Mouse (Mus musculus): ENCODE data around the gene Olfr1216. TPM values are rescaled to one million over a fixed set of nuclear protein-coding genes. Genes with fewer than 3 reads are reported as not detected.

Olfr1216 gene
- total RNA-seq (2023), result not detected

GRCm38 (mm10) chr2:89018240-89018639 lies at the start of gene Olfr1216:
Gene Olfr1216 (minus strand): TSS chr2:89018340.

GRCm38 (mm10) chr2:89061087-89061486 lies 42.9 kb upstream of the Olfr1216 start, which contains the start of gene Olfr1218:
Gene Olfr1218 (minus strand): TSS chr2:89061187.

GRCm38 (mm10) chr2:89031965-89032364 lies 13.8 kb upstream of the Olfr1216 start, which contains the start of gene Olfr1217:
Gene Olfr1217 (minus strand): TSS chr2:89032065.

GRCm38 (mm10) chr2:89006873-89007272 lies 11.3 kb downstream of the Olfr1216 start, which contains the start of gene Olfr1215:
Gene Olfr1215 (minus strand): TSS chr2:89006973.

GRCm38 (mm10) chr2:88992553-88992952 lies 25.6 kb downstream of the Olfr1216 start, which contains the start of gene Olfr1214:
Gene Olfr1214 (minus strand): TSS chr2:88992653.

GRCm38 (mm10) chr2:88980181-88980580 lies 38.0 kb downstream of the Olfr1216 start, which contains the start of gene Gm13762:
Gene Gm13762 (minus strand): TSS chr2:88980281.

Other genes starting within 250 kb of the Olfr1216 start
- not detected for gene Olfr1200, start 247.9 kb downstream of the Olfr1216 start, total RNA-seq (2023)
- not detected for gene Olfr1201, start 225.3 kb downstream of the Olfr1216 start, total RNA-seq (2023)
- not detected for gene Olfr1202, start 203.8 kb downstream of the Olfr1216 start, total RNA-seq (2023)
- not detected for gene Olfr1205, start 188.6 kb downstream of the Olfr1216 start, total RNA-seq (2023)
- not detected for gene Olfr1204, start 169.0 kb downstream of the Olfr1216 start, total RNA-seq (2023)
- not detected for gene Olfr1206, start 155.1 kb downstream of the Olfr1216 start, total RNA-seq (2023)
- gene Olfr1208, start 116.0 kb downstream of the Olfr1216 start, total RNA-seq (2023), result not detected
- not detected for gene Olfr1209, start 103.2 kb downstream of the Olfr1216 start, total RNA-seq (2023)
- not detected for gene Olfr1211, start 80.2 kb downstream of the Olfr1216 start, total RNA-seq (2023)
- gene Olfr1212, start 64.4 kb downstream of the Olfr1216 start, total RNA-seq (2023), result not detected
- gene Gm13762, start 38.1 kb downstream of the Olfr1216 start, total RNA-seq (2023), result not detected
- gene Olfr1214, start 25.7 kb downstream of the Olfr1216 start, total RNA-seq (2023), result not detected
- gene Olfr1215, start 11.4 kb downstream of the Olfr1216 start, total RNA-seq (2023), result not detected
- gene Olfr1217, start 13.7 kb upstream of the Olfr1216 start, total RNA-seq (2023), result not detected
- gene Olfr1218, start 42.8 kb upstream of the Olfr1216 start, total RNA-seq (2023), result not detected
- gene Olfr1219, start 65.2 kb upstream of the Olfr1216 start, total RNA-seq (2023), result not detected
- gene Olfr1220, start 88.5 kb upstream of the Olfr1216 start, total RNA-seq (2023), result not detected
- not detected for gene Olfr1221, start 98.9 kb upstream of the Olfr1216 start, total RNA-seq (2023)
- not detected for gene Olfr1222, start 114.7 kb upstream of the Olfr1216 start, total RNA-seq (2023)
- not detected for gene Olfr1223, start 133.2 kb upstream of the Olfr1216 start, total RNA-seq (2023)
- not detected for gene Olfr1224-ps1, start 145.8 kb upstream of the Olfr1216 start, total RNA-seq (2023)
- not detected for gene Olfr1225, start 156.3 kb upstream of the Olfr1216 start, total RNA-seq (2023)
- not detected for gene Olfr1226, start 181.7 kb upstream of the Olfr1216 start, total RNA-seq (2023)
- gene Olfr1228, start 235.7 kb upstream of the Olfr1216 start, total RNA-seq (2023), result not detected

All from CD8-positive naive resting alpha-beta T cell, adult 57 days (primary cell).